Mouse (Mus musculus) R1 (cell line): Measurements from ENCODE around the gene Zfp53.

Source experiments
- DNase-seq: peaks from one replicate; pipeline ENCODE4 v3.0.0-alpha.2; 2018; ENCODE audit warnings: low read depth, low spot score

Zfp53 gene

GRCm38 (mm10) chr17:21526270-21526669 lies 37.5 kb downstream of the Zfp53 start:
- DNase-seq: no peak

DNA sequence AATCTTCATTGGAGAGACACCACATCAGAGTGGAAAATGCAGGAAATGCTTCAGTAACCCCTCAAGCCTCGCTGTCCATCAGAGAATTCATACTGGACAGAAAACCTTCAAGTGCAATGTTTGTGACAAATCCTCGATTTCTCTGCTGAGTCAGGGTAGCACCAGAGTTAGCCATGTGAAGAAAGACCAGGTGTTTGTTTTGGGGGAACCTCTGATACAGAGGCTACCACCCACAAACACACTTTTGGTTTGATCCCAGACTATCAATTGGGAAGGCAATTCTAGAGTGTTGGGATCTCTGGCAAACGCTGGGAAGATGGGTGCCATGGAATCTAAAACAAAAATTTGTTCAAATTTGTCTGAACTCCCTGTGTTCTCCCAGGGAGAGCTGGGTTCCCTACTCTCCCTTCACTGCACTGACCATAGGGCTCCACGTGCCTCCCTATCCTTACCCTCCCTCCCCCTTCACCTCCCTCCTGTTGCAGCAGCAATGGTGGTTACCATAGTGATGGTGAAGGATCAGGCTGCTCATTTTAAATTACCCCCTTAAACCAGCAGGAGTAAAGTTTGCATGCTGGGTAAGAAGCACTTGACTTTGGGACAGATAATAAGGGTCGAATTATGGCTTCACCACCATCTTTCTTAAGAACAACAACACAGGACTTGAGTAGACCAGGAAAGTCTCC lies 42.0 kb downstream of the Zfp53 start:
- DNase-seq: peak; percentile 86

- peak; percentile 35 for DNase-seq
Measured at GRCm38 (mm10) chr17:21531621-21532020, 42.8 kb downstream of the Zfp53 start.

DNA sequence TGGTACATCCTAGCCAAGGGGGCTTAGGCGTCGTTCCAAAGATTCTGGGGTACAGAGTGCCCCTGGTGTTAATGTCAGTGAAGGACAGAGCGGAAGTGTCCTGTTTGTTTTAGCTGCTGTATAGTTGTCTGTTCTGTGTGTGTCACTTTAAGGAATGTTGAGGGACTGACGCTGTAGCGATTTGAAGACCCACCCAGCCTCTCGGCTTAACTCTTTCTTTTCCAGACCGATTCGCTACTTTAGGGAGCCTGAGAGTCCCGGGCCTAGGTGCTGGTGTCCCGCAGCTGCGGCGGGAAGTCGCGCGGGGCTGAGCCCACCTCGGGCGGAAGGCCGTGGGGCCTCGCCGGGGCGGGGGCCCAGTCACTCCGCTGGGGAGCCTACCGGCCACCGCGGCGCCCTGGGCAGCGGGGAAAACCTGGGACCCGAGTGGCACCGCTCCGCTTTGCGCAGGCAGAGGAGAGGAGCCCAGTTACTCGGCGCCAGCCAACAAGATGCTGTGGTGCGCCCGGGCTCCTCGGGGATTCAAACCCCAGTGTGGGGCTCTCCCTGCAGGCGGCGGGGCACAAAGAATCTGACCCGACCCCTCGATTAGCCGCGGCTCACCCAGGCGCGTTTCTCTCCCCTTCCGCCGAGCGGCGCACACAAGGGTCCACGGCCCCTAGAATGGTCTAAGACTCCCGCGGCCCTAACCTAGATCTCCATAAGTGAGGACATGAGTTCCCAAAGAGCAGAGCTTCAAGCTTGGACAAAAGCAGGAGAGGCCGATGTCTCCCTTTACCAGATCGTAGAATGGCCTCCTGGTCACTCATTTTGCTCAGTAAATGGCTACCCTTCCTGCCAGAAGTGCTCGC lies 43.5 kb downstream of the Zfp53 start:
- DNase-seq: peak; percentile 91

DNA sequence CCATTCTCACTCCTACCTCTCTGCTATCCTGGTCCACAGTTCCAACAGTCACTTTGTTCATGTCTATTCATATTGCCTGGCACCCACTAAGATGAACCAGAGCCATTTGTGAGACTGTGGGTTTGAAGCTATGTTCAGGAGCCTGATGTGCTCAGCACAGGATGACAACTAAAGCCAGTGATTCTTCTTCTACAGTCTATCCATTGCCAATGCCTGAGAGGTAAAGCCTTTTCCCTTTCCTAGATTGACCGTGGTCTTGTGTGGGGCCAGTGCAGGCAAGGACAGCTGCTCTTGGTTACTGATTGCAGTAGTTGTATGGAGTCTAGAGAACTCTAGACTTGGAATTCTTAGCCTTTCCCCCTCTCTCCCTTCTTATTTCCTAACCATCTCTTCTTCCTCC lies 45.2 kb downstream of the Zfp53 start:
- DNase-seq: no peak

GRCm38 (mm10) chr17:21534460-21535095 lies 45.8 kb downstream of the Zfp53 start:
- DNase-seq: peak; percentile 91

GRCm38 (mm10) chr17:21535096-21536001 lies 46.6 kb downstream of the Zfp53 start, which contains the start of gene Zfp52:
Gene Zfp52 (plus strand): TSS chr17:21535539.
- peak; percentile 87 for DNase-seq

DNA sequence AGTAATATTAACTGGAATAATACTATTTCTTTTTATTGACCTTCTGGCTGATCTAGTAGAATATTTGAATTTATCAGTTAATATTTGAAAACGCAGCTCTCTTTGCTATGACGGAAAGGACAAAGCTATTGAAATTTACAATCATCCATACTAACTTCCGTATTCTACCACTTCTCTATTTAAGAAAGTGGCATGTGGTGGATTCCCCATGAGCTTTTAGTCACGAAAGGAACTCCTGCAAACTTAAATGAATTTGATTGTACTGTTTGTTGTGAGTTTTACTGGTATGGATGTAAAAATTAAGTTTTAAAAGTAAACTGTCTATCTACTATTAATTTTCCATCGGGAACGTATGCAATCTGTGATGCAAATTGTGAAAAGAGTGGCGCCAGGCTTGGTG lies 47.3 kb downstream of the Zfp53 start:
- DNase-seq: no peak

- DNase-seq: no peak
Measured at GRCm38 (mm10) chr17:21536676-21537075, 47.9 kb downstream of the Zfp53 start.

GRCm38 (mm10) chr17:21557831-21558230 lies 69.0 kb downstream of the Zfp53 start:
- no peak for DNase-seq
